Mouse (Mus musculus): Measurements from ENCODE around the gene Krtap4-13.

DNA sequence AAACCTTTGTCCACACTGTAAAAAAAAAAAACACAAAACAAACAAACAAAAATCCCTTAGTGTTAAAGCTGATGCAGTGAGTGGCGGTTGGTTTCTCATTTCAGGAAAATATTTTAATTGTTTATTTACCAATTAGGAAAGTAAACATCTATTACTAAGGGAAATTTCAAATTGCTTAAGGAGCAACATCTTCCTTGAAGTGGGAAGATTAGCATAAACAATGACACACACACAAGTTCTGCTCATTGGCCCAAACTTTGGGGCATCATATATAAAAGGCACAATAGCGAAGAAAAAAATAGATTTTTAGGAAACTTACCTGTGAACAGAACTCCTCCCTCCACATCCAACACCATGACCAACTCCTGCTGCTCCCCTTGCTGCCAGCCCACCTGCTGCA, 47.9 kb upstream of the Krtap4-13 start, which contains the start of gene Gm11568:
- TF ChIP-seq POLR2A (IDR thresholded peaks at IDR 0.05; ENCODE audit: borderline replicate concordance, control insufficient read depth, low read depth, low read length) (no peak), CTCF (IDR thresholded peaks at IDR 0.05; ENCODE audit: control insufficient read depth, insufficient read depth, low read length) (no peak)
